Mouse (Mus musculus) urinary bladder, postnatal 4 days (tissue): ENCODE measurements around the gene Hist1h1d.
A peak's percentile ranks its signal among the peaks of the same experiment; 100 is the strongest.

Experiments
- DNase-seq, 2 experiments: peaks; one replicate each; pipeline ENCODE4 v3.0.0; 2021 to 2022; ENCODE audit warnings: low spot score in 2 of 2

Gene Hist1h1d

DNA sequence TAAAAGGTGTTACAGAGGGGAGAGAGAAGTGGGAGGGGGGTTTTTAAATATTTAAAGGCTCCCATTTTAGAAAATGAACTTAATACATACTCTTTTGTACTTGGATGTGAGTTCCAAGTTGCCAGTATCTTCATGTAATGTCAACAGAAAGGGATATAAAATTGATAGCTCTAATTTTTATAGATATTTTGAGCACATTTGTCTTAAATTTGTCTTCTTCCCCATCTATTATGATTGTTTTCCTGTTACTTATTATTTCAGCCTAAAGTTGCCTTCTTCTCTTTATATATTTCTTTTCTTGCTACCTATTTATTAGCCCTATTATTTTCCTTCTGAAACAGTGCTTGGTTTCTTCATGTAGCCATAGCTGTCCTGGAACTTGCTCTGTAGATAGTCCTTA, at the start of gene Hist1h1d:
TSS of gene Hist1h1d (plus strand) at position 301 of the 400 bp plus-strand sequence.
- no peak for DNase-seq

DNA sequence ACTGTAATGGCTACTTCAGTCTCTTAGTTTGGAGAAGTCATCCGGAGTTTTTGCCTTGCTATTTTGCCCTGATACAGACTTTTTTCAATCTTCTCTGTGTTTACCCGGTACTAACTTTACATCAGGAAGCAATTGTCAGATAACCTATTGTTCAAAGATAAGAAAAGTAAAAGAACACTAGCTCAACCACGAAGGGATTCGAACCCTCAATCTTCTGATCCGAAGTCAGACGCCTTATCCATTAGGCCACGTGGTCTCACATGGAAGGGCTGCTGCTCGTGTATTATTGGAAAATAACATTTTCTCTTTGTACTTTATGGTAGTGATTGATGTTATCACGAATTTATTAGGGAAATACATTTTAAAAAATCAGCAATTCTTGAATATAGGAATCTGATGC, 49.3 kb upstream of the Hist1h1d start:
- no peak for DNase-seq

DNA sequence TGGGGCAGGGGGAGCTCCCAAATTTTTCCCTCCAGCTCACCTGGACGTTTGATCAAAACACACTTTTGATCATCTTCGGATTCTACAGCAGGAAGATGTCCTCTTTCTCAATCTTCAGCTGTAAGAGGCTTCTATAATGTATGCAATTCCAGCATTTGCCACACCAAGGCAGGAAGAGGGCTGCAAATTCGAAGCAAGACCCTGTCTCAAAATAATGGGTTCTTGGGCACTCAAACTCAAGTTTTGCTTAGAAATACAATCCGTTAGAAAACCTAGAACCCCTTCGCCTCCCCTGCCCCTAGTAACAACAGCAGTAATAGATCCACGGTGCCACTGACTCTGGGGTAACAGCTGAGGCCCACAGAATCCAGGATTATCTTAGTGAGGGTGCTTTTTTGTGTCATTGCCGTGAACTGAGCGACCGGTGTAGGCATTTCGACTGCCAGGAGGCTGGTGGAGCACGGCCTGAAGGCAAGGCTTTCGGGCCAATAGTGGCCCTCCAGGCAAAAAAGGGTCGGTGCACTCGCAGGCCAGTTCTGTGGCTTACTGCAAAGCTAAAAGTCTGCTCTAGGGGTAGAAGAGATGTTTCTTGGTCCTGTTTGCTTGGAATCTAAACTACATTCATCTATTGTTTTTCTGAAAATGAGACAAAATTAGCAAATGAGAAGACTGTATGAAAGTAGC, 47.3 kb upstream of the Hist1h1d start:
- DNase-seq = no peak

DNA sequence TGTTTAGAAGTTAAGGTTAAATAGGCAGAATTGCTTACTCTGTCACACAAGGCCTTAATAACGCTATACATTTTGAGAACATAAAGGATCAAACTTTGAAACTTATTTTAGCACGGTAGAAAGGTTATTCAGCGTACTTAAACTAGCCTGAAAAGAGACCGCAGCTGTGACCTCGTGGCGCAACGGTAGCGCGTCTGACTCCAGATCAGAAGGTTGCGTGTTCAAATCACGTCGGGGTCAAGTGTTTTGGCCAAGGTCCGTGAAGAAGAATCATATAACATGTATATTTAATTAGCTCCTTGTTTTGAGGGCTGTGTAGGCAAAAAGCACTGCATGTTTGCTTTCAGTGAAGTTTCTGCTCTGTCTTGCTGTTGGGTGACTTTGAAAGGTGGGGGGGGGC, 46.7 kb upstream of the Hist1h1d start:
- peak in 1 of 2 experiments; percentile 61 for DNase-seq

DNA sequence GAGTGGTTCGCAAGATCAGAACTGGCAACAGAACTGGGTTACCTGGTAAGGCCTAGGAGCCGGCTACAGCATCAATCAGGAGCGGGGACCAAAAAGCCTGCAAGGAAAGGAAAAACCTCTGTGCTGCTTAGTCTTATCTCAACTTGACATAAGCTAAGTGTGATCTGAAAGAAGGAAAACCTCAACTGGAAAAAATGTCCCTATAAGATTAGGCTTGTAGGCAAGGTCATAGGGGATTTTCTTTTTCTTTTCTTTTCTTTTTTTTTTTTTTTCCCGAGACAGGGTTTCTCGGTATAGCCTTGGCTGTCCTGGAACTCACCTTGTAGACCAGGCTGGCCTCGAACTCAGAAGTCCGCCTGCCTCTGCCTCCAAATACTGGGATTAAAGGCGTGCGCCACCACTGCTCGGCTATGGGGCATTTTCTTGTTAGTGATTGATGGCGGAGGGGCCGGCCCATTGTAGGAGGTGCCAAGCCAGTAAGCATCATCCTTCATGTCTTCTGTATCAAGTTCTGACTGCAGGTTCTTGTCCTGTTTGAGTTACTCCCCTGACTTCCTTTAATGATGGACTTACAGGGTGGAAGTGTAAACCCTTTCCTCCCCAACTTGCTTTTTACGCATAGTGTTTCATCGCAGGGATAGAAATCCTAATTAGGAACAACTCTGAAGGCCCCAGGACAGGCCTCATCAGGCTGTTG, 46.1 kb upstream of the Hist1h1d start:
- no peak for DNase-seq

DNA sequence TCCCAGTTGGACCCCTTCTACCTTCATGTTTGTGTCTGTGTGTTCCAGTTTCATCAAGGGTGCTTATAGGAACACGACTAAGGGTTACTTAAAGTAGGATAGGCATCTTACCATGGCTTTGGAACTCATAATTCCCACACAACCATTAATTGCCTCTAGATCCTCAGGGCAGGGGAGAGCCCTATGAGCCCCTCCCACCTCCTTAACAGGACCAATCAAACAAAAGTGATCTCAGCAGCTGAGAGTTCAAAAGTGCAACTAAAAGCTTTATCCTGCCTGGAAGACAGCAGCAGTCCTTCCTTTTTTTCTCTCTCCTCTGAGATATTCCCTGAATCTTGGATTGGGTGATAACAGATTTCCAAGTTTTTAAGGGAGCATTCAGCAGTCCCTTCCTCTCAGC, 42.9 kb upstream of the Hist1h1d start:
- no peak for DNase-seq

DNA sequence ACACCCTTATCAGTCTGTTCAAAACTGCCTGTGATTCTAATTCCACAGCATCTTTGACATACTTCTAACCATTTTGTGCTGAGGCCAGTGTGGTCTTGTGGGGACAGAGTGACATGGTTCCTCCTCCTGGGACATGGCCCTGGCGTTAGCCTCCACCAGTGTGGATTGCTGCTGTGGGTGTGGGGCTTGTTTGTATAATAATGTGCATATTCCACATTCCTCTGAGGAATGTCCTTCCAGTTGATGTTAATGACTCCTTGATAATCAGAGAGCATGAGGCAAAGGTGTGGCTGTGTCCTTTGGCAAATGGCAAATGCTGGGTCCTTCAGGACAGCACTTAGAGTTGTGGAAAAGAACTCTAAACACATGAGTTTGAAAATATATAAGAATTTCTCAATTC, 39.5 kb upstream of the Hist1h1d start:
- no peak for DNase-seq

DNA sequence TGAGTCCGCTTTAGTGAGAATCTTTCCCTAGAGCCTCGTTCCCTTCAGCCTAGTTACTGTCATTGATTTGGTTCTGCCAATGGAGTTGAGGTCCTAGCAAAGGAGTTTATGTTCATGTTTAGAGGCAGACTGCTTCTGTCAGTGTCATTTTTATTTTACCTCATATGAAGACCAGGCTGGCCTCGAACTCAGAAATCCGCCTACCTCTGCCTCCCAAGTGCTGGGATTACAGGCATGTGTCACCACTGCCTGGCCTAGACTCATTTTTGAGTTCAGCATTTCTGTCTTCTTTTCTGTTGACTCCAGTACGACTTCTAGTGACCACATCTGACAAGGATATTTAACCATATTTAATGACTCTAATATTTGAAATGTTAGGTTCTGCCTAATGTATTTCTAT, 37.8 kb upstream of the Hist1h1d start:
- no peak for DNase-seq

DNA sequence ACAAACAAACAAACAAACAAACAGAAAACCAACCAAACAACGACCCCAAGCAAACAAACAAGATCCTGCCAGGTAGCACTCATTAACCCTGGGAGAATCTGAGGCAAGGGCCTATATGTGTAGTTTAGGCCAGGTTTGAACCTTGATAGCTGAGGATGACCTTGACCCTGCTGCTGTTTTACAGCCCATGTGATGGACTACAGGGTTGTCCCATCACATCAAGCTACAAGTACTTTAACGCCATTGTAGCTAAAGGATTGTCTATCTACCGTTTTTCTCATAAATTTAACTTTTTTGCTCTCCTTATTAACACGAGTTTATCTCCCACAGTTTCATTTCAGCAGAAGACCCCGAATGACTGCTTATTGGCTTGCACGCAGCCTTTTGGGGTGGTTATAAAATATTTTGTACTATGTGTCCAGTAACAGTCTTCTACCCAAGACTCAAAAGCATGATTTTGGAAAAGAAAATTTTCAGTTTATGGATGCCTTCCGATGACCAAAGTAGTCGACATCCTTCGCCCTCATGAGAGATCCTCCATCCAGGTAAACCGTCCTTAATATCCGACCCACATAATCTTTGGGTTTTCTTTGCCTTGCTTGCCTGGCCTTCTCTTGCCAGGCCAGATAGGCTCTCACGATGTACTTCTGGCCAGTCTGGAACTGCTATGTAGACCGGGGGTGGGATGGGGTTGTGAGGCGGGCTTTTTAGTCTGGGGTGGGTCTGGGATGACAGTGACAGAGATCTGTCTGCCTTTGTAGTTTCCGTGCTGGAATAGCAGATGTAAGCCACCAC, 37.0 kb upstream of the Hist1h1d start:
- DNase-seq = no peak

DNA sequence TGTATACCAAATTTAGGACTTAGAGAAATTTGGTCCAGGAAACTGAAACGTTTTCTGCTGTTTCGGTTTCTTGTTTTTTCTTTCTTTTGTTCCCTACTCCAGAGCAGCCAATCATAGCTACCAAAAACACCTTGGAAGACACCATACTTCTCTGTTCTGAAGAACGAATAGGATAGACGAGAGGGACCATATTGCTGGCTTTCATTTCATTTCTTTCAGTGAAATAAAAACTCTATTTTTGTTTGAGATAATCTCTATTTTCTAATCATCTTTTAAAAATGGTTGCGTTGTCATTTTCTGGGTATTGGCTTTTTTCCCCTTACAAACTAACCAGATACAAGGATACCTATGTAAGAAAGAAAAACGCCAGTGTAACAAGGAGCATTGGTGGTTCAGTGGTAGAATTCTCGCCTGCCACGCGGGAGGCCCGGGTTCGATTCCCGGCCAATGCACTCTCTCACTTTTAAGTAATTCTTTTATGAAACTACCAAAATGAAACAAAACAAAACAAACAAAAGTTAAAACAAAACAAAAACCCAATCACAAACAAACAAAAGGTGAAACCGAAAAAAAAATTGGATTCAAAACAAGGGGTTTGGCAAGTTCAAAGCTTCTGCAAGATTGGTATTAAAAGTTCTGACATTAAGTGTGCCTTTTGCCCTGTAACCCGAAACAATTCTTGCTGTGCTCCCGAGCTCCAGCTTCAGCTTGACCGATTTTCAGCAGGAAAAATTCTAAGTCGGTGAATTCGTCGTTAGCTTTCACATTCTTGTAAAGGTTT, 36.0 kb upstream of the Hist1h1d start:
- DNase-seq = peak; percentile 48 to 75

DNA sequence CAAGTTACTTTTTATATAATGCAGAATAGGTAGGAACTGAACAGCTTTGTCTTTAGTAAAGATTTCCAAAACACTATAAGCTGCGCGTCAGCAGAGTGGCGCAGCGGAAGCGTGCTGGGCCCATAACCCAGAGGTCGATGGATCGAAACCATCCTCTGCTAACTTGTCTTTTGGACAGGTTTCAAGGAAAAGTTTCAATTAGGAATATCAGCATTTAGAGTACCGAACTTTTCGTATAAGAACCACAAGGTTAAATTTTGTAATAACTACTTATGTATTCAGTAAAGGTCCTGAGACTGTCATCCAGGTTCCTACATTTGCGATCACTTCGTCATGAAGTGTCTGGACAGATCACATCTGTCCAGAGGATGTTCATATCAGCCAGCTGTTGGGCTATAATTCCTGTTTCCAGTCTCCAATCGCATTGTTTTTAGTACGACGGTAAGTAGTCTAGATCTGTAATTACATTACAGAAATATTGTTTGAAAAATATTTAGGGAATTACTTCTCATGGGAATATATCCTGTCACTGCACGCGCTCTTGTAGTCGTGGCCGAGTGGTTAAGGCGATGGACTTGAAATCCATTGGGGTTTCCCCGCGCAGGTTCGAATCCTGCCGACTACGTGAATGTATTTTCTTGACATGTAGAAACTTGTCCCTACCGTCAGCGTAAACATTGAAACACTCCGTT, 35.3 kb upstream of the Hist1h1d start:
- peak; percentile 75 to 89 for DNase-seq

DNA sequence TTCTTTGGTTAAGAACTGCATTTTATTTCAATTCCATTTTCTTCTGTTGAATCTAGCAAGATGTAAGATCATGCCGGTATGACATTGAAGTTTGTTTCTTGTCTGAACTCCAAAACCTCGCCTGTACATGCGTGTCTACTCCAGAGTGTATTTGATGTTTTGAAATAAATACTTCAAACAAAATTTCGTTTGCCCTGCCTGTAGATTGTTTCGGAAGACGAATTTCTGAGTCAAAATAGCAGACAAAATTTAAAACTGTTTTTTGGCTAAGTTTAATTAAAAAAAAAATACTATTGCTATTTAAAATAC, 34.8 kb upstream of the Hist1h1d start:
- no peak for DNase-seq

DNA sequence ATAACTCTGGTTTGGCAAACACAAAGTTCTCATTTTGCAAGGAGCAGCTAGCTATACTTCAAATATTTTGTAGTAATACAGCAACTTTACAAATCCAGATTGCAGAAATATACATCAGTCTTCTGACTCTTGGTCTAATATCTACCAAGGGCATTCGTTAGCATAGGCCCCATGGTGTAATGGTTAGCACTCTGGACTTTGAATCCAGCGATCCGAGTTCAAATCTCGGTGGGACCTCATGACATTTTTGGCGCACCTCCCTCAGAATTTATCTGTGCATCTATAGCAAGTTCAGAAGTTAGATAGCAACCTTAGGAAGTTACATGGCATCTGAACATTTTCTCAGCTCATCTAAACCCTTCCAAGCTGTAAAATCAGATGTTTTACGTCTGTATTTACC, 34.2 kb upstream of the Hist1h1d start:
- peak; percentile 60 to 73 for DNase-seq

DNA sequence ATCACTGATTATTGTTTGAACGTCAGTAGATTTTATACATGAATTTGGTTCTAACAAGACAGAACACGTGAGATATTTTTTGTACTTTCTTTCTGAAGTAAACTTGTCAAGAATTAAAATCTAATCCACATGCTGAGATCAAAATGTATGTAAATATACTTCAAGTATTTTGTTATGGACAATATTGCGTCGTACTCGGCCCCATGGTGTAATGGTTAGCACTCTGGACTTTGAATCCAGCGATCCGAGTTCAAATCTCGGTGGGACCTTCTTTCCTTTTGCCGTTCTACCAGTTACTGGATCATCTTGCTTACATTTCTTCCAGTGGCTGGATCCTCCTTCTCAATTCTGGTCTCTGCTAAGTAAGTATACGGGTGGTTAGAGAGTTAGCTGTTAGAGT, 33.6 kb upstream of the Hist1h1d start:
- DNase-seq = peak; percentile 64 to 72

DNA sequence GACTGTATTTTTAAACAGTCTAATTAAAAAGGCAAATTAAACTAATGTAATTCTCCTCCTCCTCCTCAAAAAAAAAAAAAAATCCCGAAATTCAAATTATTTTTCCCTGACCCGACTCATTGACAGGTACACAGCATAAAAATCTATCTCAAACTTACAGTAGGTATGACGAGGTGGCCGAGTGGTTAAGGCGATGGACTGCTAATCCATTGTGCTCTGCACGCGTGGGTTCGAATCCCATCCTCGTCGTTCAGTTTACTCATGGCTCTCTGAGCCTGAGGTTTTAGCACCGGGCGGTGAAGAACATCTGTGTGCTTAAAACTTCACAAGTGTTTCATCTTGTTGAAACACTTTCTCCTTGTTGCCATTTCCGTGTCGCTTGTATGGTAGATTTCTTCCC, 31.4 kb upstream of the Hist1h1d start:
- DNase-seq = peak; percentile 61 to 72

DNA sequence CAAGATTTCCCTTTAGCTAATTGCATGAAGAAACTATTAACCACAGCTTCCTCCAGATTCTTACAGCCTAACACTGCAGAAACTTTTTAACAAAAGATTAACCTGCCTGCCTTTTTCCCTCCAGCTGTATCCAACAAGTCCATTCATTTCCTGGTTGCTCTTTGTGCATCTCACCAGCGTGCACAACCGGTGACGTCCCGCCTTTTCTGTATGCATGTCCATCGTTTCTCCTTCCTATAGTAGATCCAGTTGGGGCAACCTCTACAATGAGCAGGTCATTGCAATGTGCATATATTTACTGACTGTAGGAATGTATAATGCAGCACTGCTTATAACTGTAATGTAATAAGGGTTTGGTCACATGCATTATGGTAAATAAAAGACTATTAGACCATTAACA, 29.1 kb upstream of the Hist1h1d start:
- no peak for DNase-seq

DNA sequence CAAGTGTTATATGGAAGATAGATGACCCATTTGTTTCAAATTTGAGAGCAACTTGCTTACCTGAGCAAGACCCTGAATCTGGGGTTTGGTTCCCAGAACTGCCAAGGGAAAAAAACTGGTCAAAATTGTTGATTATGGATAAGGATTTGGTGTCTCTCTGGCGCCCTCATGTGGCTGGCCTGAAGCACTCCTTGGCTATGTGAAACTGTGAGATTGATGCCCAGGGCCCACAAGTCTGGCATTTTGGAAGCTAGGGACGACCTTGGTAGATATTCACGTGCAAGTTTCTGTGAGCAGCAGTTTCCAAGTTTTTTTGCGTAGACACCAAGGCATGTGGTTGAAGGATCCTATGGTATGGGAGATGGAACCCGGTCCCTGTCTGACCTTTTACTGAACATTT, 28.4 kb upstream of the Hist1h1d start:
- DNase-seq = peak; percentile 68 to 71

DNA sequence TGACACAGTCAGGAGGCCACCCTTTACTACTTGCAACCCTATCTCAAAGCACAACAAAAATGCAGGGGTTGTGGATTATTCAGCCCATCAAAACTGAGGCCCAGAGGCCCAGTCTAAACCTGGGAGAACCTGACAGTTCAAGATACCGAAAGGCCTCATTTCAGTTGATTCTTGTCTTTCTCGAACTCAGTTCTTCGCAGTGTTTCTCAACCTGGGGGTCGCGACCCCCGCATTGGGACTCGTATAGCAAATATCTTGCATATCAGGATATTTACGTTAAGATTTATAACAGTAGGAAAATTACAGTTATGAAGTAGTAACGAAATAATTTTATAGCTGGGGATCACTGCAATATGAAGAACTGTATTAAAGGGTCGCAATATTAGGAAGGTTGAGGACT, 27.2 kb upstream of the Hist1h1d start:
- DNase-seq = no peak

DNA sequence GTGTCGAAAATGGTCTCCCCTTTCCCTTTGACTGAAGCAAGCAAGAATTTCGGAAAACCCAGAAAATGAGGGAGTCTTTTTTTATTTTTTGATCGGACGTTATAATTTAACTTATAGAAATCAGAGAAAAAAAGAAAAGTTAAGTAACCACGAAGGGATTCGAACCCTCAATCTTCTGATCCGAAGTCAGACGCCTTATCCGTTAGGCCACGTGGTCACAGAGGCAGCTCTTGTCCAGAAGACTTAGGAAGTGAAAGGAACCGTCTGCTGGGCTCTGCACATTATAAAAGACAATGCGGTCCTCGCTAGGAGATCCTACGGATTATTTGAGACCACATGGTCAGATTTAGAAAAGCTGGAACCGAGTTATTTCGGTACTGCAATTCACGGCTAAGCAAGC, 26.8 kb upstream of the Hist1h1d start:
- peak; percentile 82 to 91 for DNase-seq

DNA sequence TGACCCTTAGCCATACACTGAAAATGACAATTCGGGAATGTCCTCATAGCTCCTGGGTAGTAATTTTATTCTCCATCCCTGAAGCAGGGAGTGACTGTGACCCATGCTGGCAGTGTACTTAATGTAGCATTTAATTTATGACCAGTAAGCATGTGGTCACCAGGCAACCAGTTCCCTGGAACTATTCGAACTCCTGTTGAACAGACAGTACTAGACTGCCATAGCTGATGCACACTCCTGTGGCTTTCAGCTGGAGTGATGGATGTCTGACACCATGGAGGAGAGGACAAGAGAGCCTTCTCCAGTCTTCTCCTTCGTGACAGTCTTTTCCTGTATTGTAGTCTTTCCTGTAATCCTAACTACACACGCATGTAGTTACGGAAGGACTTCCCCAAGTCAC, 24.1 kb upstream of the Hist1h1d start:
- DNase-seq = no peak

DNA sequence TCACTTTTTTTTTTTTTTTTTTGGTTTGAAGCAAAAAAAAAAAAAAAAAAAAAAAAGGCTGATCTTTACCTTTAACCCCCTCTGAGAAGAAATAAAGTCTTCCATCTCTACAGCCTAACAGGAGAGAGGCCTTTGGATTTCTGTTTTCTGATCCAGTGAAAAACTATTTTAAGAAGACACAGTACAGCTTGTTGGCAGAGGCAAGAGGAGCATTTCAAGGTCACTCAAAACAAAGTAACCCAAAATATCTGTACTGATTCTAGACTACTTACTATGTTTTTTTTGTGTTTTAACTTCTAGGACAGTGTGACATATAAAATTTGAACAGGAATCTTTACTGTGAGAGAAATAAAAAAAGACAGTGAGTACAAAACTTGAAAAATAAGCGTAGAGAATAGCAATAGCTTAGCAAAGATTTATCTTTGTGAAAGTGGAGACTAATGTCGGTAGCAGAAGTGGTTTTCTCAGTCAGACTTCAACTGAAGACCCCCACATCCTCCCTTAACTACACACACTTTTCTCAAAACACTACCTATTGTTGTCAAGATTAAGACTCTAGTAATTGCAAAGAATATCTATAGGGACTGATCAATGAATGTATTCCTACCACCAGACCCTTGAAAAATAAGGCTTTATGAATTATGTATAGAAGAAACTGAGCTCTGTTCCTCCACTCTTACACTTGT, 23.4 kb upstream of the Hist1h1d start:
- no peak for DNase-seq
